Mouse (Mus musculus): ENCODE results near the gene Dpm1. TPM values are rescaled to one million over a fixed set of nuclear protein-coding genes. Genes with fewer than 3 reads are reported as not detected.

The Dpm1 gene
- polyA plus RNA-seq, 1 experiment = 26.7 TPM

GRCm38 (mm10) chr2:168242841-168243240, 12.4 kb upstream of the Dpm1 start:
- no peaks in the 10 kb centered on the region for H3K27me3 ChIP-seq (ENCODE audit: control insufficient read depth, insufficient read depth, low read length)
- TF ChIP-seq CTCF (IDR thresholded peaks at IDR 0.05; ENCODE audit: borderline replicate concordance, insufficient read depth, low read depth, low read length) (no peak), POLR2A (IDR thresholded peaks at IDR 0.05; ENCODE audit: borderline replicate concordance, insufficient read depth, low read length) (no peak)
- H3K4me1 ChIP-seq (ENCODE audit: control insufficient read depth, insufficient read depth, low read length) = no peaks in the 10 kb centered on the region
- no peak overlapping the region for H3K4me3 ChIP-seq (replicated peaks; ENCODE audit: insufficient read depth, low read depth, low read length)
- H3K27ac ChIP-seq (ENCODE audit: insufficient read depth, low read length) = no peak overlapping the region
- no peak for DNase-seq

GRCm38 (mm10) chr2:168238335-168238734, 7.9 kb upstream of the Dpm1 start:
- no peak overlapping the region for H3K4me3 ChIP-seq (replicated peaks; ENCODE audit: insufficient read depth, low read depth, low read length)
- no peak overlapping the region for H3K27ac ChIP-seq (ENCODE audit: insufficient read depth, low read length)
- whole genome bisulfite sequencing = 83% methylated on average over 4 of the region's 4 CpGs
- H3K4me1 ChIP-seq (ENCODE audit: control insufficient read depth, insufficient read depth, low read length) = no peaks in the 10 kb centered on the region
- H3K27me3 ChIP-seq (ENCODE audit: control insufficient read depth, insufficient read depth, low read length) = no peaks in the 10 kb centered on the region
- no peak for DNase-seq
- TF ChIP-seq CTCF (IDR thresholded peaks at IDR 0.05; ENCODE audit: borderline replicate concordance, insufficient read depth, low read depth, low read length) = no peak
- TF ChIP-seq POLR2A (IDR thresholded peaks at IDR 0.05; ENCODE audit: borderline replicate concordance, insufficient read depth, low read length) = no peak

GRCm38 (mm10) chr2:168233286-168233685, 2.9 kb upstream of the Dpm1 start:
- no peak for DNase-seq
- Histone ChIP-seq H3K27me3 (ENCODE audit: control insufficient read depth, insufficient read depth, low read length) (no peaks in the 10 kb centered on the region), H3K27ac (ENCODE audit: insufficient read depth, low read length) (no peak overlapping the region), H3K4me1 (ENCODE audit: control insufficient read depth, insufficient read depth, low read length) (peaks cover 8% of the 10 kb centered on the region), H3K4me3 (replicated peaks; ENCODE audit: insufficient read depth, low read depth, low read length) (no peak overlapping the region)
- TF ChIP-seq CTCF (IDR thresholded peaks at IDR 0.05; ENCODE audit: borderline replicate concordance, insufficient read depth, low read depth, low read length) = no peak
- no peak for TF ChIP-seq POLR2A (IDR thresholded peaks at IDR 0.05; ENCODE audit: borderline replicate concordance, insufficient read depth, low read length)
- WGBS = 95% methylated on average over 5 of the region's 5 CpGs

GRCm38 (mm10) chr2:168231471-168231829, 1.1 kb upstream of the Dpm1 start:
- H3K4me1 ChIP-seq (ENCODE audit: control insufficient read depth, insufficient read depth, low read length) = peaks cover 8% of the 10 kb centered on the region

GRCm38 (mm10) chr2:168230773-168231470, 531 bp upstream of the Dpm1 start:
- peaks cover 8% of the 10 kb centered on the region for H3K4me1 ChIP-seq (ENCODE audit: control insufficient read depth, insufficient read depth, low read length)
- TF ChIP-seq CTCF (IDR thresholded peaks at IDR 0.05; ENCODE audit: borderline replicate concordance, insufficient read depth, low read depth, low read length) = no peak
- no peak for TF ChIP-seq POLR2A (IDR thresholded peaks at IDR 0.05; ENCODE audit: borderline replicate concordance, insufficient read depth, low read length)
- no peaks in the 10 kb centered on the region for H3K27me3 ChIP-seq (ENCODE audit: control insufficient read depth, insufficient read depth, low read length)
- H3K27ac ChIP-seq (ENCODE audit: insufficient read depth, low read length) = peak overlapping the region; percentile 84
- WGBS = 1% methylated on average over 103 of the region's 105 CpGs
- peak overlapping the region; percentile 94 for H3K4me3 ChIP-seq (replicated peaks; ENCODE audit: insufficient read depth, low read depth, low read length)
- peak in 1 of 2 experiments; percentile 46 for DNase-seq

More at GRCm38 (mm10) chr2:168231471-168231829, 1.1 kb upstream of the Dpm1 start:
- TF ChIP-seq CTCF (IDR thresholded peaks at IDR 0.05; ENCODE audit: borderline replicate concordance, insufficient read depth, low read depth, low read length) (no peak), POLR2A (IDR thresholded peaks at IDR 0.05; ENCODE audit: borderline replicate concordance, insufficient read depth, low read length) (no peak)
- Histone ChIP-seq H3K4me3 (replicated peaks; ENCODE audit: insufficient read depth, low read depth, low read length) (peak overlapping the region; percentile 94), H3K27ac (ENCODE audit: insufficient read depth, low read length) (no peak overlapping the region), H3K27me3 (ENCODE audit: control insufficient read depth, insufficient read depth, low read length) (no peaks in the 10 kb centered on the region)
- WGBS = 53% methylated on average over 33 of the region's 33 CpGs
- peak in 1 of 2 experiments; percentile 31 for DNase-seq

GRCm38 (mm10) chr2:168229116-168230025, 1.0 kb downstream of the Dpm1 start:
- DNase-seq = peak in 1 of 2 experiments; percentile 55
- peak overlapping the region; percentile 84 for H3K27ac ChIP-seq (ENCODE audit: insufficient read depth, low read length)
- WGBS = 16% methylated on average over 41 of the region's 41 CpGs
- TF ChIP-seq CTCF (IDR thresholded peaks at IDR 0.05; ENCODE audit: borderline replicate concordance, insufficient read depth, low read depth, low read length) (no peak), POLR2A (IDR thresholded peaks at IDR 0.05; ENCODE audit: borderline replicate concordance, insufficient read depth, low read length) (no peak)
- H3K4me3 ChIP-seq (replicated peaks; ENCODE audit: insufficient read depth, low read depth, low read length) = peak overlapping the region; percentile 94
- H3K27me3 ChIP-seq (ENCODE audit: control insufficient read depth, insufficient read depth, low read length) = no peaks in the 10 kb centered on the region
- H3K4me1 ChIP-seq (ENCODE audit: control insufficient read depth, insufficient read depth, low read length) = peaks cover 8% of the 10 kb centered on the region

- Histone ChIP-seq H3K4me3 (replicated peaks; ENCODE audit: insufficient read depth, low read depth, low read length) (no peak overlapping the region), H3K27me3 (ENCODE audit: control insufficient read depth, insufficient read depth, low read length) (no peaks in the 10 kb centered on the region), H3K27ac (ENCODE audit: insufficient read depth, low read length) (no peak overlapping the region), H3K4me1 (ENCODE audit: control insufficient read depth, insufficient read depth, low read length) (no peaks in the 10 kb centered on the region)
- WGBS = 87% methylated on average over 6 of the region's 6 CpGs
- no peak for DNase-seq
- no peak for TF ChIP-seq POLR2A (IDR thresholded peaks at IDR 0.05; ENCODE audit: borderline replicate concordance, insufficient read depth, low read length)
- no peak for TF ChIP-seq CTCF (IDR thresholded peaks at IDR 0.05; ENCODE audit: borderline replicate concordance, insufficient read depth, low read depth, low read length)
Observed at GRCm38 (mm10) chr2:168223326-168223725, 7.1 kb downstream of the Dpm1 start.

Measured in cerebellum, adult 2 months (tissue).